Mouse (Mus musculus): ENCODE data around the gene Abhd17a. TPM values are rescaled to one million over a fixed set of nuclear protein-coding genes. Genes with fewer than 3 reads are reported as not detected.

Gene Abhd17a
- 79.5 and 91.7 TPM in 2 replicates for polyA plus RNA-seq (2015; fragmentation: Nextera tagmentation; extraction: Ambion mirVana)

DNA sequence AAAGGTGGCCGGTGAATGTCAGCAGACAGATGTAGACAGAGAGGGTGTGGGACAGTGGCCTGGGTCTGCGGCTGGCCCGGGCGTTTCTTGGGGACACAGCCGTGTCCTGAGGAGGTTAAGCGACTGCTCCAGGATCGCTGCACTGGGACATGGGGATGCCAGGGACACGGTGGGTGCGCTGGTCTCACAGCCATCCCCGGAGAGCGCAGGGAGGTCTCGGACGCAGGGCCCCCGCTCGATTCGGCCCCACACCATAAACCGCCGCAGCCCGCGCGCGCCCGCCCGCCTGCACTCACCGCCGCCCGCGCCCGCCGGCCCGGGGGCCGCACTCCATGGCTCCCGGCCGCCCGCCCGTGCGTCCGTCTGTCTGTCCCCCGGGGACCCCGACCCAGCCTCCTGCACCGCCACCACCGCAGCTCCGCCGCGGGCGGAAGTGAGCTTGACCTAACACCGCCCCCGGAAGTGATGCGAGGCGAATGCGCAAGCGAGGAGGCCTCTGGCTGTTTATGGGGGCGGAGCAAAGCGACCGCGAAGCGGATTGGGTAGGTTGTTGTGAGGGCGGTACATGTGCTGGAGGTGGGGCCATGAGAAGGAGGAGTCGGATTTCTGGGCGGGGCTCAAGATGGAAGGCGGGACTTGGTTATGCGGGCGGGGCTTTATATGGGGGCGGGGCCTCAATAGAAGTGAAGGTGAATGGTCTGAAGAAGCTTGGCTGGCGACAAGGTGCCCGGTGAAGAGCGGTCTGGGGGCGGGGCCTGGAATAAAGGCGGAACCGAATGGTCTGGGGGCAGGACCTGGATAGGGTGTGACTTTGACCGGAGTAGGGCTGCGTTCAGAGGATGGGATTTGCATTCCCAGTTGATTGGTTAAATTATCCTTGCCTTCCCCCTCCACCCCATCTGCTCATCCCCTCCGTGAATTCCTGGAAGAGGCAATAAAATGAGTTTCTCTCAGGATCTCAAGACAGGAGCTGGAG is at the start of gene Abhd17a:
Gene Abhd17a (minus strand): TSS at position 463 of the 976 bp plus-strand sequence.
- H3K36me3 ChIP-seq (ENCODE audit: control insufficient read depth, insufficient read depth): peaks cover 5% of the 10 kb centered on the region; the same call in 1 of the 2 replicates
- H3K27ac ChIP-seq (ENCODE audit: low read length): peak within 1 kb of the TSS; percentile 70
- ATAC-seq (replicated peaks; ENCODE audit: extremely low read depth, insufficient read depth, low FRiP score): peak; percentile 97
- H3K4me1 ChIP-seq (ENCODE audit: control insufficient read depth, insufficient read depth, low read length): peaks cover 27% of the 10 kb centered on the region
- no peaks in the 10 kb centered on the region for H3K27me3 ChIP-seq (ENCODE audit: control insufficient read depth, insufficient read depth, low read length)
- WGBS: under 1% methylated on average over 73 of the region's 73 CpGs
- H3K4me3 ChIP-seq (ENCODE audit: low read length): peak within 1 kb of the TSS; percentile 87
- peak within 1 kb of the TSS; percentile 90 for H3K9ac ChIP-seq (ENCODE audit: low read length)
- H3K9me3 ChIP-seq (replicated peaks; ENCODE audit: control insufficient read depth, low read length): no peaks in the 10 kb centered on the region
- H3K4me2 ChIP-seq (ENCODE audit: low read depth, low read length): peak within 1 kb of the TSS; percentile 89

DNA sequence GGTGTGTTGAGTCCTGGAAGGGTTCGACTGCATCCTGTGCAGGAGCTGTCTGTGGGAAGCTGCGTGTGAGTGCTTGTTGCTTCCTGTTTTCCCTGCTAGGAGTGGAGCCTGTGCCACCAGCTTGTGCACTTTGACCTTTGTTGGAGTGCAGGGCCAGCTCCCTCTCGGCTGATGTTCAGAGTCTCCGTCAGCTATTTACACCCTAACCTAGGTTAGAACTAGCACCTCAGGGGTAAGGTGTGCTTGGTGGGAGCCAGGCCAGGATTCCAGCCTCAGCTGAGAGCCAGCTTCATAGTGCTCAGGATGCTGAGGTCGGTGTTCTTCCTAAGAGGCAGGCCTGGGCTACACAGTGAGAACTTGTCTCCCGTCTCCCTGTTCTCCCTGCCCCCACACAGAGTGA is 45.2 kb upstream of the Abhd17a start:
- WGBS: 79% methylated on average over 6 of the region's 6 CpGs
- Histone ChIP-seq H3K9ac (ENCODE audit: low read length) (no peak overlapping the region), H3K36me3 (ENCODE audit: control insufficient read depth, insufficient read depth) (peaks cover 49% of the 10 kb centered on the region), H3K27me3 (ENCODE audit: control insufficient read depth, insufficient read depth, low read length) (no peaks in the 10 kb centered on the region), H3K27ac (ENCODE audit: low read length) (no peak overlapping the region), H3K9me3 (replicated peaks; ENCODE audit: control insufficient read depth, low read length) (no peaks in the 10 kb centered on the region), H3K4me2 (ENCODE audit: low read depth, low read length) (no peak overlapping the region), H3K4me3 (ENCODE audit: low read length) (no peak overlapping the region), H3K4me1 (ENCODE audit: control insufficient read depth, insufficient read depth, low read length) (no peaks in the 10 kb centered on the region)
- ATAC-seq (replicated peaks; ENCODE audit: extremely low read depth, insufficient read depth, low FRiP score): no peak

DNA sequence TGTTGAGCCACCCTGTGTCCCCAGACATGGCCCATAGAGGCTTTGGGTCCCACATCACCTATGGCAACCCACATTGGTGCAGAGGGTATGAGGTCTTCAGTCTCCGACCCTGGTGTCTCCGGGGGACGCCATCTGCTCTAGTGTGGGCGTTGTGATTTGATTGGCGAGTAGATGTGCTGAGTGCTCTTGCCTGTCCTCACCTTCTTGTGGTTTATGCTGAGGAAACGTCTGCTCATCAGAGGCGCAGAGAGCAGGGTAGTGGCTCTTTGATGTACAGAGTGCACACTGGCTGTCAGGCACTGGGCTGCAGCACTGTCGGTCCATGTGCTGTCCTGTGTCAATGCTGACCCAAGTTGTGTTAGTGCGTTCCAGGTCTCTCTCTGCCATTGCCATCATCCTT is 38.8 kb upstream of the Abhd17a start:
- Histone ChIP-seq H3K27ac (ENCODE audit: low read length) (no peak overlapping the region), H3K27me3 (ENCODE audit: control insufficient read depth, insufficient read depth, low read length) (no peaks in the 10 kb centered on the region), H3K36me3 (ENCODE audit: control insufficient read depth, insufficient read depth) (0 out of 2 replicates have a peak, but pooled peaks cover 2% of the 10 kb centered on the region), H3K4me2 (ENCODE audit: low read depth, low read length) (no peak overlapping the region), H3K4me3 (ENCODE audit: low read length) (no peak overlapping the region), H3K9me3 (replicated peaks; ENCODE audit: control insufficient read depth, low read length) (no peaks in the 10 kb centered on the region), H3K9ac (ENCODE audit: low read length) (no peak overlapping the region), H3K4me1 (ENCODE audit: control insufficient read depth, insufficient read depth, low read length) (peaks cover 38% of the 10 kb centered on the region)
- WGBS: 64% methylated on average over 9 of the region's 9 CpGs
- no peak for ATAC-seq (replicated peaks; ENCODE audit: extremely low read depth, insufficient read depth, low FRiP score)

DNA sequence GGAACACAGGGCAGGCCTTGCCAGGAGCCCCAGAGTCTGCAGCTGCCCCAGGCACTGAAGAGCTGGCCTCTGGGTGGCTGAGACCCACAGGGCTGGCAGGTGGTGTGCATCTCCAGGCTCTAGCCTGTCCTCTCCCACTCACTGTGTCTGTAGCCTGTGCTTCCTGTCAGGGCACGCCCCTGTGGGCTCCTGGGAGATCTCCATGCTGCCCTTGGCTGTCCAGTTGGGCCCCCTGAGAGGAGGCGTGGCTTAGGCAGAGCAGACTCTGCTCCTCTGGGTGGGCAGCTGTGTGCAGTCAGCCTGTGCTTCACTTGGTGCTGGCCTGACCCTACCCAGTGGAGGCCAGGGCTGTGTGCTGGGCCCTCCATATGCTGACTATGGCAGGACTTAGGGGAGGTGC is 37.5 kb upstream of the Abhd17a start:
- 0 out of 2 replicates have a peak, but pooled peaks cover 2% of the 10 kb centered on the region for H3K36me3 ChIP-seq (ENCODE audit: control insufficient read depth, insufficient read depth)
- H3K4me3 ChIP-seq (ENCODE audit: low read length): no peak overlapping the region
- H3K9ac ChIP-seq (ENCODE audit: low read length): peak overlapping the region; percentile 26; the same call in 1 of the 2 replicates
- H3K27me3 ChIP-seq (ENCODE audit: control insufficient read depth, insufficient read depth, low read length): no peaks in the 10 kb centered on the region
- WGBS: 18% methylated on average over 2 of the region's 2 CpGs
- ATAC-seq (replicated peaks; ENCODE audit: extremely low read depth, insufficient read depth, low FRiP score): 0 out of 2 replicates have a peak, but pooled peaks have one; percentile 18
- H3K27ac ChIP-seq (ENCODE audit: low read length): peak overlapping the region; percentile 16; the same call in 1 of the 2 replicates
- H3K4me1 ChIP-seq (ENCODE audit: control insufficient read depth, insufficient read depth, low read length): peaks cover 45% of the 10 kb centered on the region
- no peaks in the 10 kb centered on the region for H3K9me3 ChIP-seq (replicated peaks; ENCODE audit: control insufficient read depth, low read length)
- H3K4me2 ChIP-seq (ENCODE audit: low read depth, low read length): no peak overlapping the region

DNA sequence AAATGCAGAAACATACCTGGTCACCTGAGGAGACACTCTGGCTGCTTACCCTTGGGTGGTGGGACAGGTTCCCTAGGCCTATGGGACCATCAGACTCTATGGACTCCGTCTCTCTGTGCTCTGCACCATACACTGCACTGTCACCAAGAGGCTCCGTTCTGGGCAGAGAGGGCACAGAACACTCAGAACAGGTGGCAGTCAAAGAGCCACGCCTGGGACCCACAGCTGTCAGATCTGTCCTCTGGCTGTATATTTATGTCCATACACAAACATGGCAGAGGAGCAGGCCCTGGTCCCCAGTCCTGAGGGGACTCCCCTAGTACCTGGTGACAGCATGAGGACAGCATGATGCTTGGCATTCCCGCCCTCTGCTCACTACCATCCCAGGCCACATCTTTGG is 35.6 kb upstream of the Abhd17a start:
- Histone ChIP-seq H3K36me3 (ENCODE audit: control insufficient read depth, insufficient read depth) (0 out of 2 replicates have a peak, but pooled peaks cover 2% of the 10 kb centered on the region), H3K9ac (ENCODE audit: low read length) (no peak overlapping the region), H3K9me3 (replicated peaks; ENCODE audit: control insufficient read depth, low read length) (no peaks in the 10 kb centered on the region), H3K27ac (ENCODE audit: low read length) (no peak overlapping the region), H3K4me1 (ENCODE audit: control insufficient read depth, insufficient read depth, low read length) (peaks cover 50% of the 10 kb centered on the region), H3K4me3 (ENCODE audit: low read length) (no peak overlapping the region), H3K4me2 (ENCODE audit: low read depth, low read length) (no peak overlapping the region), H3K27me3 (ENCODE audit: control insufficient read depth, insufficient read depth, low read length) (no peaks in the 10 kb centered on the region)
- WGBS: 84% methylated on average over 4 of the region's 4 CpGs
- no peak for ATAC-seq (replicated peaks; ENCODE audit: extremely low read depth, insufficient read depth, low FRiP score)

DNA sequence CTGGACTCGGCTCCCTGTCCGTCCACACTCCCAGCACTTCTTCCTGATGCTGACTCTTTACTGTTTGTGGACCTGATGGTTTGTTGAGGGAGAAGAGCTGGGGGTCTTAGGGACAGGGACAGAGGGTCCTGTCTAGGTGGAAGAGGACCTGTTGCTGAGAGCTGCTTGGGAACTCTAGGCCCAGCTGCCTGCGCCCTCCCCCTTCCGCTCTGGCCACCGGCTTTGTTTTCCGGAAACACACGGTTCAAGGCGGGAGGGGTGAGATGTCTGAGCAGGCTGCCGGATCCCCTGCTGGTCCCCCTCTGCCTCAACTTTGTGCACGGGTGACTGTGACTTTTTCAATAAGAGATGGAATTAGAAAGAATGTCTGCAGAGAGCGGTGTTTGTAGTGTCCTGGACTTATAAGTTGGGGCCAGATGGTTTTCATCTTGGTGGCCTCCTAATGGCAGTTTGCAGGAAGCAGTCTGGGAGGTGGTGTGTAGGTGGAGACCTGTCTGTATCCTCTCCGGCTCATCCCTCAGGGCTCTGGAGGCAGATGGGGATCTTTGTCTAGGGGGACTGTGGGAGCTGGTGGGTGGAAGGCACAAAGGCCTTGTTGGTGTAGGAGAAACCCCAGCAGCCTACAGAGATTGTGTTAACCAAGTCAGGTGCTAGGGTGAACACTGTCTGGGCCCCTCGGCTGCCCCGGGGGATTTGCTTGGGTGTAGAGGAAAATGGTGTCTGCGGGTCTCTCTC is 33.5 kb upstream of the Abhd17a start:
- Histone ChIP-seq H3K4me1 (ENCODE audit: control insufficient read depth, insufficient read depth, low read length) (peaks cover 34% of the 10 kb centered on the region), H3K9ac (ENCODE audit: low read length) (peak overlapping the region; percentile 95), H3K4me2 (ENCODE audit: low read depth, low read length) (peak overlapping the region; percentile 98), H3K27me3 (ENCODE audit: control insufficient read depth, insufficient read depth, low read length) (no peaks in the 10 kb centered on the region), H3K36me3 (ENCODE audit: control insufficient read depth, insufficient read depth) (no peaks in the 10 kb centered on the region), H3K9me3 (replicated peaks; ENCODE audit: control insufficient read depth, low read length) (no peaks in the 10 kb centered on the region), H3K27ac (ENCODE audit: low read length) (peak overlapping the region; percentile 92), H3K4me3 (ENCODE audit: low read length) (peak overlapping the region; percentile 90)
- 14% methylated on average over 15 of the region's 15 CpGs for WGBS
- no peak for ATAC-seq (replicated peaks; ENCODE audit: extremely low read depth, insufficient read depth, low FRiP score)

DNA sequence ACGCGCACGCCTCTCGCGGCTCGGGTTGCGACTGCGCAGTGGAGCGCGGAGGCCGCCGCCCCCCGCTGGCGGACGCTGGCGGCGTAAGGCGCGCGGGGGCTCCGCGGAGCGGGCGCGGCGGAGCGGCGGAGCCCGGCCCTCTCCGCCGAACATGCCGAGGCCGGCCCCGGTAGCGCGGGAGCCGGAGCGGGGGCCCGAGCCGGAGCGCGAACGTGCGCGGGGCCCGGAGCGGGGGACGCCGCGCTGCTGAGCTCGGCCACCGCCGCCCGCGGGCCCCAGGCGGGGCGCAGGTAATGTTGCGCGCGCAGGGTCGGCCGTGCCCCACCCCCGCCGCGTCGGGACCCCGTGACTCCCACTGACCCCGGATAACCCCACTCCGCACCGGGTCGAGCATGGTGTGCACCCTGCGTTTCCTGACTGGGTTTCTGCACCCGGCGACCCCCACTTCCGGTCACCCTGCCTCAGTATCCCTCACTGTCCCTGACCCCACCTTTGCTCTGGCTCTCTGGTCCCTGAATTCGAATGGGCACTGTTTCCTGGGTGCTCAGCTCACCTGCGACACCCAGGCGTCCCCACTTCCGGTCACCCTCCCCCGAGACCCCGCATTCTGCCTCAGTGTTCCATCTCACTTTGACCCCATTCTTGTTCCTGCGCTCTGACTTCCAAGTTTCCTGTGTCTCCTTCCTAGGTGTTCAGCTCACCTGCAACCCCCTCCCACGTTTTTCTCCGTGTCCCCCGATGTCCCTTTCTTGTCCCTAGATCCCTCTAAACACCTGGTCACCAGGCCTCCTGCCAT is 32.7 kb upstream of the Abhd17a start, which contains the start of gene Csnk1g2:
Gene Csnk1g2 (plus strand): TSS at position 178 of the 796 bp plus-strand sequence.
- ATAC-seq (replicated peaks; ENCODE audit: extremely low read depth, insufficient read depth, low FRiP score): peak; percentile 26
- Histone ChIP-seq H3K36me3 (ENCODE audit: control insufficient read depth, insufficient read depth) (no peaks in the 10 kb centered on the region), H3K27me3 (ENCODE audit: control insufficient read depth, insufficient read depth, low read length) (no peaks in the 10 kb centered on the region), H3K4me1 (ENCODE audit: control insufficient read depth, insufficient read depth, low read length) (peaks cover 35% of the 10 kb centered on the region), H3K4me2 (ENCODE audit: low read depth, low read length) (peak within 1 kb of the TSS; percentile 98), H3K9me3 (replicated peaks; ENCODE audit: control insufficient read depth, low read length) (no peaks in the 10 kb centered on the region), H3K4me3 (ENCODE audit: low read length) (peak within 1 kb of the TSS; percentile 90), H3K27ac (ENCODE audit: low read length) (peak within 1 kb of the TSS; percentile 95), H3K9ac (ENCODE audit: low read length) (peak within 1 kb of the TSS; percentile 95)
- under 1% methylated on average over 78 of the region's 85 CpGs for WGBS

DNA sequence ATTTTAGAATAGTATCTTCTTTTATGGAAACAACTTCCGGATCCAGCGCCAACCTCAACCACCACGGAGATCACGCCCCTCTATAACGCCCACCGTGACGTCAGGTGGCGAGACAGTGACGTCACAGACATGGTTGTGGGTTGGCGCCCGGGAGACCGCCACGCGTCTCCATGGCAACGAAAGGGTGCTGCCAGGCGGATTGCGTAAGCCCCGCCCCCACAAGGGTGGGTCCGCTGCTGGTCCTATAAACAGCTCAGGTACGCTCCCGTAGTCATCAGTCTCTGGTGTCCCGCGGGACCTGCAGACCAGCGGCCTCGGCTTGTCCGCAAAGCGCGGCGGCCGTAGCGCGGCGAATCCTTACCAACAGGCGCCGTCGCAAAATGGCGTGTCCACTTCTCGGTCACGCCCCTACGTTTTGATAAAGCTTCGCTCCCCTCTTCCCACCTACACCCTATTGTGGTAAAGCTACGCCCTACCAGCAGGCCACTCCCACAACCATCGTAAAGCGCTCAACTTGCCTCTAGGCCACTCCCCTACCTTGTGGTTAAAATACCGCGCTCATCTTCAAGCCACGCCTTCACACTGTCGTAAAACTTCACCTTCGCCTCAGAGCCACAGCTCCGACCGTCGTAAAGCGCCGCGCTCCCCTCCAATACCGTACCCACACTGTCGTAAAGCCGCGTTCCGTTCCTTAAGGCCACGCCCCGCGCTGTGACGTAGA is 32.0 kb upstream of the Abhd17a start:
- ATAC-seq (replicated peaks; ENCODE audit: extremely low read depth, insufficient read depth, low FRiP score): peak; percentile 95
- Histone ChIP-seq H3K27ac (ENCODE audit: low read length) (peak overlapping the region; percentile 95), H3K9ac (ENCODE audit: low read length) (peak overlapping the region; percentile 62), H3K27me3 (ENCODE audit: control insufficient read depth, insufficient read depth, low read length) (no peaks in the 10 kb centered on the region), H3K9me3 (replicated peaks; ENCODE audit: control insufficient read depth, low read length) (no peaks in the 10 kb centered on the region), H3K36me3 (ENCODE audit: control insufficient read depth, insufficient read depth) (no peaks in the 10 kb centered on the region), H3K4me2 (ENCODE audit: low read depth, low read length) (peak overlapping the region; percentile 71), H3K4me3 (ENCODE audit: low read length) (peak overlapping the region; percentile 90), H3K4me1 (ENCODE audit: control insufficient read depth, insufficient read depth, low read length) (peaks cover 28% of the 10 kb centered on the region)
- WGBS: under 1% methylated on average over 64 of the region's 64 CpGs

All from heart, embryonic 16.5 days (tissue).